Mouse (Mus musculus) kidney, postnatal 0 days (tissue): ENCODE measurements at regions not wholly inside any gene's neighbourhood (a gene's known extent, or its start where the extent isn't known, plus 50 kb on each side); places are given as distances from the start of the nearest gene placed in this dataset.
A peak's percentile ranks its signal among the peaks of the same experiment; 100 is the strongest.

Source experiments
- ATAC-seq: fragments of 200-750 bp; cut with Nextera tagmentation; replicated peaks from 2 replicates; pipeline ENCODE4 v1.8.0; 2017; ENCODE audit warnings: low read depth, moderate number of reproducible peaks, moderate TSS enrichment, moderate library complexity; ENCODE audit not compliant: low FRiP score
- DNase-seq: peaks from one replicate; pipeline ENCODE4 v3.0.0-alpha.2; 2016; ENCODE audit warnings: low spot score
- H3K27ac ChIP-seq: fragments of 300-500 bp; sonication (generic); 2 replicates; pipeline ENCODE4 v1.5.1; 2014; ENCODE audit warnings: mild to moderate bottlenecking
- H3K27me3 ChIP-seq: fragments of 300-500 bp; sonication (generic); 2 replicates; pipeline ENCODE4 v1.6.1; 2014; ENCODE audit warnings: low read length, mixed read lengths; ENCODE audit not compliant: insufficient read depth
- H3K36me3 ChIP-seq: fragments of 300-500 bp; sonication (generic); 2 replicates; pipeline ENCODE4 v1.6.1; 2014; ENCODE audit warnings: low read length, mixed read lengths; ENCODE audit not compliant: insufficient read depth
- H3K4me1 ChIP-seq: fragments of 300-500 bp; sonication (generic); replicated peaks from 2 replicates; pipeline ENCODE4 v1.6.1; 2014; ENCODE audit warnings: antibody characterized with exemption, low read length, mixed read lengths; ENCODE audit not compliant: insufficient read depth
- H3K4me2 ChIP-seq: fragments of 300-500 bp; sonication (generic); 2 replicates; pipeline ENCODE4 v1.6.1; 2014; ENCODE audit warnings: mild to moderate bottlenecking, low read length, moderate library complexity, mixed read lengths
- H3K4me3 ChIP-seq: fragments of 300-500 bp; sonication (generic); replicated peaks from 2 replicates; pipeline ENCODE4 v1.5.1; 2014; ENCODE audit warnings: low read depth, low read length
- H3K9ac ChIP-seq: fragments of 300-500 bp; sonication (generic); 2 replicates; pipeline ENCODE4 v1.6.1; 2014; ENCODE audit warnings: low read depth, low read length
- H3K9me3 ChIP-seq: fragments of 300-500 bp; sonication (generic); replicated peaks from 2 replicates; pipeline ENCODE4 v1.6.1; 2016; ENCODE audit warnings: low read length, inconsistent platforms, mixed read lengths
- CTCF ChIP-seq: IDR thresholded peaks from 2 replicates; pipeline ENCODE4 v1.5.1; 2016; ENCODE audit warnings: antibody characterized with exemption, low read depth, mild to moderate bottlenecking, moderate library complexity
- WGBS: fragments of 180-500 bp; shearing (Covaris S2); extraction: QIAGEN DNeasy Blood & Tissue Kit; methylation state at CpG from one replicate; pipeline ENCODE4 v1.1.7; 2014; 5-methylcytosine and 5-hydroxymethylcytosine counted together

DNA sequence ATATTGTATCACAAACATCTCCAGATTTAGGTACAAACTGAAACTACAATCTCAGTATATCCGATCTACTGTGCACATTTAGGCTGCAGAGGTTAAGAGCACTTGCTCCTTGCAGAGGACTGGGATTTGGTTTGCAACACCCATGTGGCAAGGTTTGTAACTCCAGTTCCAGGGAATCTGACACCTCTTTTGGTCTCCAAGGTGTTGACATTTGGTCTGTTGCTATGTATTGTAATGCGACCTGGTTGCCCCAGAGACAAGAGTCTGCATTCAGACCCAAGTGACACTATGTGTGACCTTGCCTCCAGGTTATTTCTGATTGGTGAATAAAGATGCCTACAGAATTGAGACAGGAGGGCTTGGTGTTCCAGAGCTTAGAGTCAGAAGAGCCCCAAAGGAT is 105.0 kb downstream of the Tas2r134 start:
- H3K9ac ChIP-seq, result no peak overlapping the region
- no peaks in the 10 kb centered on the region for H3K36me3 ChIP-seq
- no peak for TF ChIP-seq CTCF
- no peak overlapping the region for H3K4me3 ChIP-seq
- no peak overlapping the region for H3K4me2 ChIP-seq
- ATAC-seq (no peak), DNase-seq (no peak)
- H3K9me3 ChIP-seq, result no peaks in the 10 kb centered on the region
- no peaks in the 10 kb centered on the region for H3K4me1 ChIP-seq
- no peak overlapping the region for H3K27ac ChIP-seq
- H3K27me3 ChIP-seq, result no peaks in the 10 kb centered on the region
- WGBS, result 57% methylated on average over 2 of the region's 2 CpGs

DNA sequence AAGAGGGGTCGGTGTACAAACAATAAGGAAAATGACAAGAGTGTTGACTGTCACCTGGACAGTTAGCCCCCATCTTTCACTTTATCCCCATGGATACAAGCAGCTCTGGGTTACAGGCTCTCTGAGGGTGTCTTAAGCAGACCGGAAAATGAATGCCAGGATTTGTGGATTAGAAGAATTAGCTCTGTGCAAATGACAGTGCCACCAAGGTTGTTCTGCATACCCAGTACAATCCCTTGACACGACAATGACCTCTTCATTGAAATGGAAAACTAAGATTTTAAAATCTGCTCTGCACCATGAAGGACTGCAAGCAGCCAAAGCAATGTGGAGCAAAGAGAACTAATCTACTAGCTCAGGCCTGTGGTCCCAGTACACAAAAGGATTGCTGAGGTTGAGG is 105.9 kb downstream of the Tas2r134 start:
- Histone ChIP-seq H3K36me3 (no peaks in the 10 kb centered on the region), H3K9me3 (no peaks in the 10 kb centered on the region), H3K27me3 (no peaks in the 10 kb centered on the region), H3K4me3 (no peak overlapping the region), H3K4me1 (no peaks in the 10 kb centered on the region), H3K27ac (no peak overlapping the region), H3K9ac (no peak overlapping the region), H3K4me2 (no peak overlapping the region)
- no peak for ATAC-seq
- TF ChIP-seq CTCF, result no peak
- DNase-seq, result no peak
- WGBS, result 82% methylated on average over 3 of the region's 3 CpGs

- no peaks in the 10 kb centered on the region for H3K4me1 ChIP-seq
- H3K4me2 ChIP-seq, result no peak overlapping the region
- ATAC-seq (no peak), DNase-seq (no peak)
- H3K27ac ChIP-seq, result no peak overlapping the region
- H3K4me3 ChIP-seq, result no peak overlapping the region
- H3K9ac ChIP-seq, result no peak overlapping the region
- no peaks in the 10 kb centered on the region for H3K27me3 ChIP-seq
- H3K36me3 ChIP-seq, result no peaks in the 10 kb centered on the region
- no peaks in the 10 kb centered on the region for H3K9me3 ChIP-seq
- TF ChIP-seq CTCF, result no peak
- 62% methylated on average over 4 of the region's 4 CpGs for WGBS
Observed at GRCm38 (mm10) chr2:51736452-51736851, 109.1 kb downstream of the Tas2r134 start.

DNA sequence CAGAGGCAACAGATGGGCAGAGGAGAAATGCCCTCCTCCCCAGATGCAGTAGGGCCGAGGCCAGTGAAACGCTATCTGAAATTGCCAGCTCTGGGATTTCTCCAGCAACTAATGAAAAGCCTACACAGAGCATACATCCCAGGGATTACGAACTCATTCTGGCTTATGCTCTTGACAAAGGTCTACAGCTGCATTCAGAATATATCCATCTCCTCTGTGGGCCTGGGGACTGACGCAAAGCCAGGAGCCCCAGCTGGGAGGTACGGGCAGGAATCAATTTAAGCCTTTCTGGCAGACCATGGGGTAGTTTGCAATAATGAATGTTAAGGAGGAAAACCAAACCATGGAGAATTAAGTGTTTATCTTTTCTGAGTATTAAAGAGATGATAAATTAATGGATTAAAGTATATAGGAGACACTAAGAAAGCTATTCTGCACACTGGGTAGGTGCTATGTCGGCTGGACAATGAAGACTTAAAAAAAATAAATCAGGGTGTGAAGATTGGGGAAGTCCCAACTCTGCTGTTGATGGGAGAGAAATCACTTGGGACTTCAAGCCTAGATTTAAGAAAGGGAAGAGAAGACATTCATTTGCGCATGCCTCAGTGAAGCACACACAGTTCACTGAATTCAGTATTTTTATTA is 120.5 kb downstream of the Tas2r134 start:
- H3K27ac ChIP-seq, result no peak overlapping the region
- no peak overlapping the region for H3K4me3 ChIP-seq
- DNase-seq (no peak), ATAC-seq (no peak)
- no peak overlapping the region for H3K9ac ChIP-seq
- H3K9me3 ChIP-seq, result no peaks in the 10 kb centered on the region
- 87% methylated on average over 7 of the region's 7 CpGs for WGBS
- H3K4me1 ChIP-seq, result no peaks in the 10 kb centered on the region
- TF ChIP-seq CTCF, result no peak
- no peak overlapping the region for H3K4me2 ChIP-seq
- H3K27me3 ChIP-seq, result no peaks in the 10 kb centered on the region
- H3K36me3 ChIP-seq, result no peaks in the 10 kb centered on the region

GRCm38 (mm10) chr2:51749247-51749646 is 121.9 kb downstream of the Tas2r134 start:
- Histone ChIP-seq H3K9me3 (no peaks in the 10 kb centered on the region), H3K27me3 (no peaks in the 10 kb centered on the region), H3K4me1 (no peaks in the 10 kb centered on the region), H3K4me3 (no peak overlapping the region), H3K9ac (no peak overlapping the region), H3K4me2 (no peak overlapping the region), H3K36me3 (no peaks in the 10 kb centered on the region), H3K27ac (no peak overlapping the region)
- DNase-seq, result peak; percentile 41
- TF ChIP-seq CTCF, result no peak
- no peak for ATAC-seq
- 23% methylated on average over 3 of the region's 3 CpGs for WGBS

DNA sequence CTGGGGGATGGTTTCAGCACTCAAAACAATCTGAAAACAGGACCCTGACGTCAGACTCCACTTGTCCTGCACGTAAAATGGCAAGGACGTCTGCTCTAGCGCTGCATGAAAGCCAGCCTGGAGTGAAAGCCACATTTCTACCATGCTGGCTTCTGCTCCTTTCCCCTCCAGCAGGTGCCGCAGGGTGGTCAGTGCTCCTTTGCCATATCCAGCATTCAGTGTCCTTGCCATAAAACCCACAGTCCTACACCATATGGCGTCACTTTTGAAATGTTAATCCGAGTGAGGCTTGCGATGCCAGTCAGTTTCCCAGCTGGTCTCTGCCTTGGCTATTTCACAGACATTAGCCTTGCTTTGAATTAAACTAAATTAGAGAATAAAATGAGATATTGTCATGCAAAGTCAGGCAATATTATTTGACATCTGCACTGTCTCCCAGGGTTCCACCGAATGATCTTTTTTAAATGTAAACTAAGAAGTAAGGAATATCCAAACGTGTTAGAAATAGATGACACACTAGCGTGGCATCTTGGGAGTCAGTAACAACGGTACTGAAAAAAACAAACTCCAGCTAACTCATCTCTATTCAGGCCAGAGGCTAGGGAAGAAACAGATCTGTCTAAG is 125.7 kb downstream of the Tas2r134 start:
- Histone ChIP-seq H3K27me3 (no peaks in the 10 kb centered on the region), H3K4me1 (no peaks in the 10 kb centered on the region), H3K9ac (no peak overlapping the region), H3K36me3 (no peaks in the 10 kb centered on the region), H3K4me3 (no peak overlapping the region), H3K9me3 (no peaks in the 10 kb centered on the region), H3K27ac (no peak overlapping the region), H3K4me2 (no peak overlapping the region)
- 62% methylated on average over 12 of the region's 12 CpGs for WGBS
- no peak for ATAC-seq
- DNase-seq, result no peak
- TF ChIP-seq CTCF, result no peak
